Mouse (Mus musculus) naive thymus-derived CD4-positive, alpha-beta T cell, adult 2 months (primary cell): ENCODE measurements around the gene Gabpa.

Experiments used
- DNase-seq: peaks from one replicate; pipeline ENCODE4 v3.0.0-alpha.2; 2011; ENCODE audit warnings: low read depth

Gene Gabpa

DNA sequence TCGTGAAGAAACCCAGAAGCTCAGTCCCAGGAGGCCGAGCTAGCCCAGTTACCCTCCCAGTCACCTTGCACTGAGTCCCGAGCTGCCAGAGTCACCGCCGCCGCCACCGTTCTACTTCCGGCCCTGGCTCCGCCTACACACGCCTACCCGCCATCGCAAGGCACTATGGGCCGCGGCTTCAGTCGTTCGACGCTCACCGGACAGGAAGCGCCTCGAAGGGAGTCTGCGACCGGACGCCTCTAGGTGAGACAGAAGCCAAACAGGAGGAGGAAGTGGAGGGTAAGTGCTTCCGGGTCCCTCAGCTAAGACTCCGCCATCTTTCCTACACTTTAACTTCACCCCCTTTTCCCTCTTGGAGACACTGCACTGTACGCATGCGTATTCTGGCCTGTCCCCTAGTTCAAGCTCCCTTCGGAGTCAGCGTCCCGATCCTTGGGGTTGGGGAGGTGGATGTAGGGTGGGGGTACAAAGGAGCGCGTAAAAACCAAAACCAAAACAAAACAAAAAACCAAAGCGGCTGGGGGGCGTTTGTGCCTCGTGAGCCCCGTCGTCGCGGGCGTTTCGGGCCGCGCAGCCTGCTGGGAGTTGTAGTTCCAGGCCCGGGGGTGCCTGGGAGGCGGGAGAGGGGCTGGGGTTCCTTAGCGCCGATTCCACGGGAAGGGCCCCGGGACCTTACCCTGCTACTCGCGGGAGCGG, at the start of gene Gabpa:
Gabpa (plus strand) TSS at position 181 of the 696 bp plus-strand sequence.
- peak; percentile 96 for DNase-seq

DNA sequence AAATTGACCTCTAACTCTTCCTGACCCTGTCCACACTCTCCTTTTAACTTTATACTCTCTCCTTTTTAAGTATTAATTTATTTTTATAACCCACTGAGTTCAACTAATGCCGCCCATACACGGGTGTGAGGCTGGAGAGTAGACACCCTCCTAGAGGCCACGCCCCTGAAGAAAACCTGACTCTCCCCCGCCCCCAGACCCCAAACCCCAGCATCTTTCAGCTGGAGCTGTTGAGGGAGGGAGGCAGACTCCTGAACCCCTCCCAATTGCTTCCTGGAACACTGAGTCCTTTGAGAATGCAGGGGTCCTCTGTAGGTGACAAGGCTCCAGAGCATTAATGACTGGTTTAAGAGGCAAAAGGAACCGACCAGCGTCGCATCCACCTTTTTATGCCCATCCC, 49.8 kb upstream of the Gabpa start:
- no peak for DNase-seq

DNA sequence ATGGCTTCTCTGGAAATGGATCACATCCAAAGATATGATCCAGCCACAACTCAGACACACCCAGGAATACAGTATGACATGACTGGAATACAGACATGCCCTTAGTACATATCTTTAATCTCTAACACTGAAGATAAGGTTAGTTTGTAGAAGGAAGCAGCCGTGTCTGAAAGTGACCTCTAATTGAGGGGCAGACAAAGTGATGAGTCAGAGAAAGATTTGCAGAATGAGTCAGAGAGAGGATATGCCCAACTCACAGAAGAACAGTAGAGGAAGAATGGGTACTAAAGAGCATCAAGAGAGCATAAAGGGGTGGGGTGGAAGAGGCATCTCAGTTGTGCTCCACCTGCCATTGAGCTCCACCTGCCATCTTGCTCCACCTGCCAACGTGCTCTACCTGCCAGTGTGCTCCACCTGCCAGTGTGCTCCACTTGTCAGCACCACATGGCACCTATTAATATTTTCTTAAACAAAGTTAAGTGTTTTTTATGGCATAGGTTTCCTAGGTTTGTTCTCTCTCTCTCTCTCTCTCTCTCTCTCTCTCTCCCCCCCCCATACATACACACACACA, 44.0 kb upstream of the Gabpa start:
- DNase-seq, result no peak

DNA sequence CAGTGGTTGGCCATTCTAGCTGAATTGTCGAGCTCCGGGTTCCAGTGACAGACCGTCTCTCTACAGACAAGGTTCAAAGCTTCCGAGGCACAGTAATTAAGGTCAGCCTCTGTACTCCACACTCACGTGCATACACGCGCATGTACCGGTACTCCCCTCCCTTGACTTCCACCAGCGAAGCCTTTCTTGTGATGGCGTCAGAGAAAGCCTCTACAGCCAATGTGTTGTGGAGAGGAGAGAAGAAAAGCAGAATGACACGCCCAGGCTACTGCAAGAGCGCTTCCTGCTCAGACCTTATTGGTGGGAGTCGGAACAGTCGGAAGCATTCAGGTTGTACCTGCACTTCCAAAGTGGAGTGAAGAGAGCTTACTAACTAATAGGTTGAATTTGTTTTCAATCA, 41.3 kb upstream of the Gabpa start:
- no peak for DNase-seq

DNA sequence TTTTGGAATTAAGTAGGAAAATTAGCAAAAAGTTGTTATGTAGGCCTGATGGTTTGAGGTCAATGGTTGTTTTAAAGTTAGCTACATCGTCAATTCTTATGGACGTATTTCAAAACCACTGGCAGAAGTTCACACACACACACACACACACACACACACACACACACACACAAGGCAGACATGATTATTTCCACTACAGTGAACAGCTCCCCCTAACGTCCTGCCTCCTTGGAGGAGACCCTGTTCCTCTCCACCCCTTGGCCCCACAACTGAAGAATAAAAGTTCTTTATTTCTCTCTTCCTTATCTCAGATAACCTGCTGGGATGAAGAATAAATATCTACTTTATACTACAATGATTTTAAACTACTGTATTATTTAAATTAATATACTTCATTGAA, 39.4 kb upstream of the Gabpa start:
- no peak for DNase-seq

DNA sequence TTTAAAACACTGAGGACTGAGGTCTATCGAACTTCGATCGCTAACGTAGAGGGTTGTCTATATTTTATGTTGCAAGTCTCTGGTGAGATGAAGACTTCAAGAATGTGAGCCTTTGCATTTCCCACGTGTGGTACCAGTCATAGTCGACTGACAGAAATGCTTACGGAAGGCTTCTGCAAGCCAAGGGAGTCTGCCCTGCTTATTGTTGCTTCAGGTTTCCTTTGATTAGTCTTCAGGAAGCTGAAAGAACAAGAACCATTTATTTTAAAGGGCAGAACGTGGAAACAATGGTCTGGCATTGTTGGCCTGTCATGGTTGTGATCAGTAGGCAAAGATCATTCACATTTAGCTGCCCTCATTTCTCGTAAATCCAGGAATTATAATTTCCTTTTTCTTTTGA, 38.0 kb upstream of the Gabpa start:
- DNase-seq, result no peak

DNA sequence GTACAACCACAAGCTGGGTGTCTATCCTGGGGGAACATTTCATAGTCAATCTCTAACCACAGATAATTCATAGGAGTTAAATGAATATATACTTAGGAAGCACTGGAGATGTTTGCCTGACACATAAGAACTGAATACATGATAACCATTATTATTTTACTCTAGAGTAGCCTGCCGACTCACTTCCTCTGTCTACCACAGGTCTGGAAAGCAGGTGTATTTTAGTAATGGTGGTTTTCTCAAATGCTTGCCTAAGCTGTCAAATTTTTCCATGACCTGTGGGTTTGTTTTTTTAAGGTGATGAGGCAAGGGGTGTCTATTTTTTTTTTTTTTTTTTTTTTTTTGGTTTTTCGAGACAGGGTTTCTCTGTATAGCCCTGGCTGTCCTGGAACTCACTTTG, 34.7 kb upstream of the Gabpa start:
- DNase-seq, result no peak

DNA sequence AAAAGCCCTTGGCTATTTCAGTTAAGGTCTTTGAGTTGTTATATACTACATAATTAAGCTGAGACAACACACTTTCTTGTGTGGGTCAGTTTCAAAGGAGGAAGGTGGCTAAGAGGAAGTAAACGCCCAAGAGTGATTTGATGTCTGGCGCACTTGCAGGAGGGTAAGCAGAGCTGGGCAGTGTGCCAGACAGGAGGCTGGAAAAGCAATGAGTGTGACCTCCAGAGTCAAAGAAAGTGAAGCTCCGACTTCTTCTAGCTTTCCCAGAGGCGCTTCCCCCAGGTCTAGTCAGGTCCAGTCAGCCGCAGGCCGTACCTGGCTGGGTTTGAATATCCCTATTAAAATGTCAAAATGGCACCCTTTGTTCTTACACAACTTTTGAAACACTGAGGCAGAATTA, 32.5 kb upstream of the Gabpa start:
- no peak for DNase-seq

DNA sequence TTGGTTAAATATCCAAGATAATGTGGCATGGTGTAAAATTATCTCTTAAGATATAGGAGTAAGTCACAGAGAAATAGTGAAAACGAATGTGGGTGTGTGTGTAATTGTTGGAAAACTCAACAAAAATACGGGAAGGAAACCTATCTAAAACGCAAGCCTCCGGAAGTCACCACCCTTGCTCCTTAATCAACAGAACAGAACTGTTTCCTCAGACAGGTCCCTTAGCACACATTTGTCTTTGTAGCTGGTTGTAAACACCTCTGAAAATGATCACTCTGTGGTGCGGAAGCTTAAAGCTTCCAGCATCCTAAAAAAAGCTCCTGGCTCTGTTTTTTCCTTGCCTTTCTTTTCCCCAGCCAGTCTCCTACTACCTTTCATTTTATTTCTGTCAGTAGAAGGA, 29.9 kb upstream of the Gabpa start:
- no peak for DNase-seq

DNA sequence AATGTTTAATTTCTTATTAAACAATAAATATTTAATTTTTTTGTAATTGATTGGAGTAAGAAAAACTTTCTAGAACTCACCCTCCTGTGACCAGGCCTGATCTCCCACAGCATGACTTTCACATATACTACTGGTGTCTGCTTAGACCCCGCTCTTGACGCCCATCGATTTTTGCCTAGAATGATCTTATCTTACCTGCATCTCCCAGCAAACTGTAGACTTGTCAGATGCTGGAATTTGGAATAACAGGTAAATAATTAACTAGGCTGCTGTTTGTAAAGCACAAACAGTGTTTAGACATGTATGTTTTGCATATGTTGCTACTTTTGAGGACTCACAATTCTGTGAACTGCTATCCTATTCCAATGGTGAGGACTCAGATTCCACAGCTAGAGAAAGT, 28.6 kb upstream of the Gabpa start:
- DNase-seq, result no peak

DNA sequence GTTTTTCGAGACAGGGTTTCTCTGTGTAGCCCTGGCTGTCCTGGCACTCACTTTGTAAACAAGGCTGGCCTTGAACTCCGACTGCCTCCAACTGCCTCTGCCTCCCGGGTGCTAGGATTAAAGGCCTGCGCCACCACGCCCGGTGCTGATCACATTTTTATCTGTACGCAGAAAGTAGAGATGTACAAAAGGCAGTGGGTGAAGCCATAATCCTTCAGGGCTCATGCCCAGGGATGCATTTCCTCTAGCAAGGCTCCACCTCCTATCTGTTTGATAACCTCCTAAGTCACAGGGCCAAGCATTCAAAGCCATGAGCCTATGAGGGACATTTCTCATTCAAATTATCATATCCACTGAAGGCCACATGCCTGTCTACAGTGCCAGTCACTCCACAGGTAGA, 26.9 kb upstream of the Gabpa start:
- no peak for DNase-seq

DNA sequence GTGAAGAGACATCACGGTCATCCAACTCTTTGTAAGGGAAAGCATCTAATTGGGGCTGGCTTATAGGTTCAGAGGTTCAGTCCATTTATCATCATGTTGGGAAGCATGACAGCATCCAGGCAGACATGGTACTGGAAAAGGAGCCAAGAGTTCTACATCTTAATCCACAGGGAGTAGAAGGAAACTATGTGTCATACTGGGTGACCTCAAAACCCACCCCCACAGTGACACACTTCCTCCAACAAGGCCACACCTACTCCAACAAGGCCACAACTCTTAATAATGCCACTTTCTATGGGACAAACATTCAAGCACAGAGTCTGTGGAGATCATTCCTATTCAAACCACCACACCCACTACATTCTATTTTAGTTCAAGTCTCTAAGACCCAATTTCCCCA, 24.5 kb upstream of the Gabpa start:
- no peak for DNase-seq

DNA sequence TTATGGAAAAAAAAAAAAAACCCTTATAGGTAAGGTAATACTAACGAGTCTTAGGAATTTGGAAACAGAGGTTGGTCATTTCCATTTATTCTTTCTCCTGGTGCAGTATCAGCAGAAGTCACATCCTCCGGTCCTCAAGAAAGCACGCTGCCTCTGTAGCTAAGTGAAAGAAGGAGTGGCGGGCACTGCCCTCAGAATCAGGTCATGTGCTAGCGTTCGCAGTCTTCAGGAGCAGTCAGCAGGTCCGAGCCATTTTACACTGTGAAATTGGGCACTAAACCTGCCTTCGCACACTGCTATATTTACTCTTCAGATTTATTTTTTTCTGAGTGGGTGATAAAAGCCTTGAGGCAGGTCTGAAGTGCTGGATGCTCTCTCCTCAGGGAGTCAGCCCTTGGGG, 20.9 kb upstream of the Gabpa start:
- DNase-seq, result no peak

DNA sequence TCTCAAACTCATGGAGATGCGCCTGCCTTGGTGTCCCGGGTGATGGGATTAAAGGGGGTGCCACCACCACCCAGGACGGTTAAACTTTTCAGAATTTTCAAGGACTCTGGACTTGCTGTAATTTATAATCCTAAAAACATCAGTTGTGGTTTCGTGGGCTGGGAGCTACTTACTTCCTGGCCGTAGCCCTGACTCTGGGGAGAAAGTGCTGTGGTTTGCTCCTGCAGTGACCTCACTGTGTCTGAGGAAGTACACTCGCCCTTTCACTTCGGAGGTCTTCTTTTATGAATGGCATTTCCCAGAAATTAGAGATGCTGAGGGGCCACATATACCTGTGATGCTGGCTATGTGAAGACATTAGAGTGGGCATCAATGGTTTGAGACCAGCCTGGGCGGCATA, 20.2 kb upstream of the Gabpa start:
- DNase-seq, result no peak

DNA sequence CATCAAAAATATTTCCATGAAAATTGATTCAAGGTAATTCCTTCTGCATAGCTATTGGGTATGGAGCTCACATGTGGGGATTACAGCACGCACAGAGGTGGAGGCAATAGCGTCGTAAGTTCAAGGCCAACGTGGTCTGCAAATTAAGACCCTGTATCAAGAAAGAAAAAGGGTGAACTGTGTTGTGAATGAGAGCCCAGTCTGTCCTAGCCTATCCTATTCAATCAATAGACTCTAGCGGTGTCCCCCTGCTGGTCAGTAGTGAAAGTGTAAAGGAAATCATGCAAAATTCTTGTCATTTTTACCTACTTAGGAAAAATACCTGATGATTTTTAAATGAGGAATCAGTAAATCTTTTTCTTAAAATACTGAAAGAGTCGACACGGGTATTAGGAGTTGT, 17.3 kb upstream of the Gabpa start:
- DNase-seq, result peak; percentile 53

DNA sequence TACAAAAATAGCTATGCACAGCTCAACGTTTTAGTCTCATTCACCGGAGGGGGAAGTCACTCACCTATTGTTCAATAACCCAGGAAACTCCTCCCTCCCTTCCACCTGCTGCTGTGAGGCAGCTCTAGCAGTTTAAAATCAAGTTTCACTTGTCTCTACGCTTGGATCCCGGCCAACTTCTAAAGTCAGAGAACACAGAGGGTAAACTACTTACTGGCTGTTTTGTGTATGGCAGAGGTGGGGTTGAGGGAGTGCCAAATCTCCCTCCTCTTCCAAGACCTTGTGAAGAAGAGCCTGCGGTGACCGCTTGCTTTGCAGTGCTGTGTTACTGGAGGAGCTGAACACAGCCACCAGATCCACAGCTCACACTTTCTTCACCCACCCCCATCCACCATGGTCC, 9.7 kb upstream of the Gabpa start:
- DNase-seq, result peak; percentile 48

DNA sequence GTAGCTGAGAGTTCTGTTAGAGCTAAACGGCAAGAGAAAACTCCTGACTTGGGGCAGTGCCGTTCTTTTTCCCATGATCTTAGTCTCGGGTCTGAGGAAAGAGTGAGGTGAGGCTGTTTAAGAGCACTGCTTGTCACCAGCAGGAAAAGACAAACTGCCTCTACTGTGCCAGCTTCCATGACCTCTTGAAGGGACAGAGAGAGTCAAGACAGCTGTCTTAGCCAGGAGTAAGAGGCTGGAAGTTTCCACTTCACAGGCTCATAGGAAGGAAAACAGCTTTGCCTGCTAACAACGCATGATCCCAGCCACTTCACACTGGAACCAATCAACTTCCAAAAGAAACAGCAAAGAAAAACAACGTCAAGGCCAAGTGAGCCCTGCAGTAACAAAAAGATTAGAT, 3.0 kb upstream of the Gabpa start:
- no peak for DNase-seq

DNA sequence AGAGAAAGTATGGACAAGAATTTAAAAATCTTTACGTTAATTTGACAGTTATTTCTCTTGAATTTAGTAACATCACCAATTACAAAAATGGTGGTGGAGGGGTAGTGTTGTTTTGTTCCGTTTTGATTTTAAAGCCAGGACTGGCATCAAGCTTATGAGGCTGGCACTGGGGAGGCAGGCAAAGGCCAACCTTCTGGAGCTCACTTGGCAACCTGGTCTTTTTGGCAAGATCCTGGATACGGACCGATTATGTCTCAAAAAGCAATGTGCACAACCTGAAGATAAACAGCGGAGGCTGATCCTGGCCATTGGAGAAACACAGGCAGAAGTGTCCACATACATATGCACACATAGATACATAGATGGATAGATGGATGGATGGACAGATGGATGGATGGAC, 2.0 kb upstream of the Gabpa start:
- no peak for DNase-seq

DNA sequence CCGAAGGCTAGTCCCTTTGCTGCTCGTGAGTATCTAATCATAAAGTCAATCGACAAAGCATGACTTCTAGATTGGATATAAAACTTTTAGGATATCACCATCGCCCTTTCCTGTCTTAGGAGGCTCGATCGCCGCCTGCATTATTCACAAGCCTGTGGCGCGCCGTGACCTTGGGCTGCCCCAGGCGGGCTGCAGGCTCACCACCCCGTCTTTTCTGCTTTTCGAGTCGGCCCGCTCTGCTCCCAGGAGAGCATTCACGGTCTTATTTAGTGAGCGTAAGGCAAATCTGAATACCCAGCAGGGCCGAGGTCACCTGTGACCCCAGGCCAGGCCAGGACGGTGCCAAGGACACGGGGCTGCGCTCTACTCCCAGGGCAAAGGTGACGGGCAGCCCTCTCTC, 381 bp upstream of the Gabpa start:
- no peak for DNase-seq

DNA sequence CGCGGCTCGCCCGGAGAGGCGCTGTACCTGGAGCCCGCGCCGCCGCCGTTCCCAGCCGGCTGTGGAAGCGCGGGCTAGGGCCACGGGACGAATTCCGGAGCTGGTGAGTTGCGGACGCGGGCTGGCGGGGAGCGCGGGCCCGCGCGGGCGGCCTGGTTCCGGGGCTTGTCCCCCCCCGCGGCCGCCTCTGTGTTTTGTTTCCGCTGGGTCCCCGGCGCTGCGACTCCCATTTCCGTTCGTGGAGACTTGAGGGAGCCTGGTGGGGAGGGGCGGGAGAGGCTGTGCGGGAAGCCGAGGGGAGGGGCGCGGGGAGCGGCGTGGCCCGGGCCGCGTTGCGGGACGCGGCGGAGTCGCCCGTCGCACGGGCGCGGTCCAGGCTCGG, 707 bp downstream of the Gabpa start, which contains the start of gene Atp5j:
Atp5j (minus strand) TSS at position 185 of the 382 bp plus-strand sequence.
- no peak for DNase-seq

DNA sequence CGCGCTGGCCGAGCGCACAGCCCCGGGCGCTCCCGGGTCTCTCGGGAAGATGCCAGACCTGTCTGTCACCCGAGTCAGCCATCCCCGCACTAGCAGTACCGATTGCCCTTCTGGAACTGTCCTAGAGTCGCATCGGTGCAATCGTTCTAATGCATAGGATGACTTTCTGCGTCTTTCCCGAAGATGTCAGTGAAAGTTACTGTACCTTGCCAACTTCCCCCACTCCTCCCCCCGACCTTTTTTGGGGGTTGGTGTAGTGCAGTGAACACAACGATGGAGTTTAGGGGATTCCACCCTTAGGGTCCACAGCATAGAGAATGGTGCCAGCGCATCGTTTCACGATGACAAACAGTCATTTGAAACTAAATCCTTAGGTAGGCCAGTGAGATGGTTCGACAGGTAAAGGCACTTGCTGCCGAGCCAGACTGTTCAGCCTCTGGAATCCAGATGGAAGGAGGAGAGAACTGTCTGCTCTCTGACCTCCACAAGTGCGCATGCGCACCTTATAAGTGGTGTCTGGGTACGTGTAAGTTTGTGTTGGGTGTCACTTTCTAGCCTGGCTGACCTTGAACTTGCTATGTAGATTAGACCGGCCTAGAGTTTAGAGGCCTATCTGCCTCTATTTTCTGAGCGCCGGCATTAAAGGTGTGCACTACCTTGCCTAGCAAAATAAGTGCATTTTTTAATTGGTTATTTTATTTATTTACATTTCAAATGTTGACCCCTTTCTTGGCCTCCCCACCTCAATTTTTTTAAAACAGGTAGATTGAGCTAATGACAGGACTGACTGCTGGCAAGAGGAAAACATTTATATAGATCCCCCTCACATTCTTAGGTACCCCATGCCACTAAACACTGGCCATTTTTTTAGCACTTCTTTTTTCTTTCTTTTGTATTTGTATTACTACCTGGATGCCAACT, 1.4 kb downstream of the Gabpa start:
- DNase-seq, result peak; percentile 69

DNA sequence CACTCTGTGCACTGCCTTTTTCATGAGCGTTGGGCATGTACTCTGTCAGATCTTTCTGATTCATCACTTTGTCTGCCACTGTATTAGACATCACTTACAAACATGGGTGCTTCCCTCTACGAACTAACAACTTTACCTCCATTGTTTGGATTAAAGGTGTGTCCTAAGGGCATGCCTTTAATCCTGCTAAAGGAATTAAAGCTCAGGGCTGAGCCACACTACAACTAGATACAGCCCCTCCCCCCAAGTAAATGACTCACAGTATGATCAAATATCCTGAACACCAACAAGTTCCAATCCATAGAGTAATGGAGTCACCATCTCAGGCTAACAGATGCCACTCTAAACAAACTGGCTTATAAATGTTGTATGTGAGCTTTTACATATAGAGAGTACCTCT, 3.9 kb downstream of the Gabpa start:
- DNase-seq, result no peak

DNA sequence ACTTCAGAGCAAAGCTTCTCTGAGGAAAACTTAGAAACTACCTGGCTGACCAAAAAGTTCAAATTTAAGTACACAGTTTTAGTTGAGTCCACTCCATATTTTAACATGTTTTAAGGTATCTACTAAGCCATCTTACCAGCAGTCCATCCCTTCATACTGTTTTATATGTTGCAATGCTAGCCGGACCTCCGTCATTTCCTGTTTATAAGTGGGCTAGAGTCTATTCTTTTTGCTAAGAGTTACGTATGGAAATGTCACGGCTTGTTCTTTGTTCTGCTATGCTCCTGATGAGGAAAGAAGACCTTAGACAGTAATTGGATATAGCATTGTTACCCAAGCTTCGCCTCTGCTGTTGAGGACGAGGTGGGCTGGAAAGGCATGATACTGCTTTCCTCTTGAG, 18.8 kb downstream of the Gabpa start:
- no peak for DNase-seq
